Mouse (Mus musculus) hindbrain, embryonic 13.5 days (tissue): ENCODE data around the gene Gli1. TPM values are rescaled to one million over a fixed set of nuclear protein-coding genes. Genes with fewer than 3 reads are reported as not detected.
"Not testable (repeated sequence)": the region's sequence is repeated elsewhere in the genome, so short reads cannot be mapped to it uniquely, and the experiment has no call there.

Experiments
- ATAC-seq: fragments of 200-750 bp; cut with Nextera tagmentation; 2 replicates; pipeline ENCODE4 v1.8.0; 2017; ENCODE audit warnings: moderate TSS enrichment; ENCODE audit not compliant: low FRiP score
- H3K27ac ChIP-seq: fragments of 300-500 bp; sonication (generic); 2 replicates; pipeline ENCODE4 v1.5.1; 2015; ENCODE audit warnings: inconsistent platforms, mild to moderate bottlenecking, moderate library complexity
- H3K27me3 ChIP-seq: fragments of 300-500 bp; sonication (generic); 2 replicates; pipeline ENCODE4 v1.6.1; 2015; ENCODE audit warnings: mild to moderate bottlenecking, inconsistent platforms
- H3K36me3 ChIP-seq: fragments of 300-500 bp; sonication (generic); 2 replicates; pipeline ENCODE4 v1.6.1; 2015; ENCODE audit warnings: mild to moderate bottlenecking, inconsistent platforms
- H3K4me1 ChIP-seq: fragments of 300-500 bp; sonication (generic); replicated peaks from 2 replicates; pipeline ENCODE4 v1.6.1; 2015; ENCODE audit warnings: inconsistent platforms
- H3K4me2 ChIP-seq: fragments of 300-500 bp; sonication (generic); 2 replicates; pipeline ENCODE4 v1.6.1; 2015; ENCODE audit warnings: inconsistent platforms, mild to moderate bottlenecking, moderate library complexity
- H3K4me3 ChIP-seq: fragments of 300-500 bp; sonication (generic); 2 replicates; pipeline ENCODE4 v1.5.1; 2015; ENCODE audit warnings: mild to moderate bottlenecking, inconsistent platforms
- H3K9ac ChIP-seq: fragments of 300-500 bp; sonication (generic); 2 replicates; pipeline ENCODE4 v1.6.1; 2015; ENCODE audit warnings: mild to moderate bottlenecking, inconsistent platforms
- H3K9me3 ChIP-seq: fragments of 300-500 bp; sonication (generic); 2 replicates; pipeline ENCODE4 v1.6.1; 2016; ENCODE audit warnings: inconsistent platforms
- WGBS: fragments of 180-500 bp; shearing (Covaris S2); methylation state at CpG from one replicate; pipeline ENCODE4 v1.1.7; 2015; 5-methylcytosine and 5-hydroxymethylcytosine counted together
- polyA plus RNA-seq: library from polyadenylated mRNA; unstranded; fragments of >200 nt; fragmentation: Nextera tagmentation; extraction: Ambion mirVana; gene quantifications from 2 replicates; pipeline ENCODE4 v1.2.1, GENCODE M21; 2015

The Gli1 gene
- polyA plus RNA-seq, 1 experiment from 2014 or later, result 1.8 TPM

- Histone ChIP-seq H3K9me3 (no peaks in the 10 kb centered on the region), H3K4me3 (no peak overlapping the region), H3K36me3 (peaks cover 15% of the 10 kb centered on the region), H3K27me3 (0 out of 2 replicates have a peak, but pooled peaks cover under 1% of the 10 kb centered on the region), H3K4me2 (no peak overlapping the region), H3K9ac (no peak overlapping the region), H3K27ac (no peak overlapping the region), H3K4me1 (peaks cover 14% of the 10 kb centered on the region)
- ATAC-seq, result no peak
- WGBS, result 80% methylated on average over 4 of the region's 4 CpGs
These were observed 28.9 kb downstream of the Gli1 start for GRCm38 (mm10) chr10:127312858-127313257.

GRCm38 (mm10) chr10:127312356-127312676 lies 29.5 kb downstream of the Gli1 start:
- H3K9ac ChIP-seq, result peak overlapping the region; percentile 85
- H3K4me2 ChIP-seq, result peak overlapping the region; percentile 82
- peak; percentile 21 for ATAC-seq
- 1% methylated on average over 4 of the region's 4 CpGs for WGBS
- no peaks in the 10 kb centered on the region for H3K27me3 ChIP-seq
- peaks cover 14% of the 10 kb centered on the region for H3K4me1 ChIP-seq
- peak overlapping the region; percentile 81 for H3K27ac ChIP-seq
- peaks cover 21% of the 10 kb centered on the region for H3K36me3 ChIP-seq
- peak overlapping the region; percentile 70 for H3K4me3 ChIP-seq
- no peaks in the 10 kb centered on the region for H3K9me3 ChIP-seq

- Histone ChIP-seq H3K36me3 (peaks cover 27% of the 10 kb centered on the region), H3K4me2 (peak within 1 kb of the TSS; percentile 82), H3K27me3 (no peaks in the 10 kb centered on the region), H3K9ac (peak within 1 kb of the TSS; percentile 85), H3K4me1 (peaks cover 14% of the 10 kb centered on the region), H3K9me3 (no peaks in the 10 kb centered on the region), H3K27ac (peak within 1 kb of the TSS; percentile 85), H3K4me3 (peak within 1 kb of the TSS; percentile 70)
- WGBS, result under 1% methylated on average over 65 of the region's 65 CpGs
- peak; percentile 96 for ATAC-seq
These were observed 30.1 kb downstream of the Gli1 start, which contains the start of gene Mars for GRCm38 (mm10) chr10:127311476-127312355. TSS of gene Mars (minus strand) at chr10:127311786.

DNA sequence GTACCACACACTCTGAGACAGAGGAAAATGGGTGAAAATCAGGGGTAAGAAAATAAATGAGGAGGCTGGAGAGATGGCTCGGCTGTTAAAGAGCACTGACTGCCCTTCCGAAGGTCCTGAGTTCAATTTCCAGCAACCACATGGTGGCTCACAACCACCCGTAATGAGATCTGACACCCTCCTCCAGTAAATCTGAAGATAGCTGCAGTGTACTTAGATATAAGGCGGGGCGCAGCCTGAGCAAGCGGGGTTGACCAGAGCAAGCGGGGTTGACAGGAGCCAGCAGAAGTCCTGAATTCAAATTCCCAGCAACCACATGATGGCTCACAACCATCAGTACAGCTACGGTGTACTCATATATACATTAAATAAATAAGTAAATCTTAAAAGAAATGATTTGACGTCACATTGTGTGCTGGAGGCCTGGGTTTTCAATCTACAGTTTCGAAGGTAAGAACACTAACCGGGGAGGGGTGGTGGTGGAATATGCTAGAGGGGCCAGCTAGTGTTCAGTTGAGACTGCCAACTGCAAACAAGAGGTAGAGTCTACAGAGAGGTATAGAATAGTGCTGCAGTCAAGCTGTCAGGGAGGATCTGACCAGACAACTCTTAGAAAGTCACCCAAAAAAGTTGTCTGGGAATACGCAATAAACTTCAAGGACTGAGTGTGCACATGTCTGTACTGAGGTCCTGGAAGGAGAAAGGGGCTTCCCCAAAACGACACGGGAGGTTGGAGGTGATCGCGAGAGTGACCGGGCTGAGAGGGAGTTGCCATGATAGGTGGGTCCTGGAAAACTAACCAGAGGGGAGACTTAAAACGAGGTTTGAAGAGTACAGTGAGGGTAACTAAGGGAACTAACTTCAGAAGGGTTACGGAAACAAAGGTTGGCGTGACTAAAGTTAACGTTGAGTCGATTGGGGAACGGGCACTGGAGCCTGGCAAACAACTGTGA lies 31.0 kb downstream of the Gli1 start:
- Histone ChIP-seq H3K9ac (peak overlapping the region; percentile 85), H3K27ac (peak overlapping the region; percentile 85), H3K36me3 (peaks cover 36% of the 10 kb centered on the region), H3K4me2 (peak overlapping the region; percentile 82), H3K27me3 (no peaks in the 10 kb centered on the region), H3K9me3 (no peaks in the 10 kb centered on the region), H3K4me1 (peaks cover 14% of the 10 kb centered on the region), H3K4me3 (peak overlapping the region; percentile 70)
- 40% methylated on average over 23 of the region's 23 CpGs for WGBS
- ATAC-seq, result peak; percentile 38

- H3K4me3 ChIP-seq, H3K27me3 ChIP-seq, ATAC-seq, H3K9ac ChIP-seq, H3K27ac ChIP-seq, H3K9me3 ChIP-seq, H3K4me2 ChIP-seq: not testable (repeated sequence)
- WGBS, result 93% methylated on average over 3 of the region's 3 CpGs
- Histone ChIP-seq H3K36me3 (peaks cover 52% of the 10 kb centered on the region), H3K4me1 (peaks cover 14% of the 10 kb centered on the region)
These were observed 32.6 kb downstream of the Gli1 start for GRCm38 (mm10) chr10:127309167-127309566.

- Histone ChIP-seq H3K9me3 (no peaks in the 10 kb centered on the region), H3K4me1 (no peaks in the 10 kb centered on the region), H3K4me2 (no peak overlapping the region), H3K4me3 (no peak overlapping the region), H3K27me3 (no peaks in the 10 kb centered on the region), H3K9ac (no peak overlapping the region), H3K36me3 (peaks cover 93% of the 10 kb centered on the region), H3K27ac (no peak overlapping the region)
- ATAC-seq, result no peak
- 96% methylated on average over 11 of the region's 11 CpGs for WGBS
These were observed 38.6 kb downstream of the Gli1 start for GRCm38 (mm10) chr10:127303136-127303535.

DNA sequence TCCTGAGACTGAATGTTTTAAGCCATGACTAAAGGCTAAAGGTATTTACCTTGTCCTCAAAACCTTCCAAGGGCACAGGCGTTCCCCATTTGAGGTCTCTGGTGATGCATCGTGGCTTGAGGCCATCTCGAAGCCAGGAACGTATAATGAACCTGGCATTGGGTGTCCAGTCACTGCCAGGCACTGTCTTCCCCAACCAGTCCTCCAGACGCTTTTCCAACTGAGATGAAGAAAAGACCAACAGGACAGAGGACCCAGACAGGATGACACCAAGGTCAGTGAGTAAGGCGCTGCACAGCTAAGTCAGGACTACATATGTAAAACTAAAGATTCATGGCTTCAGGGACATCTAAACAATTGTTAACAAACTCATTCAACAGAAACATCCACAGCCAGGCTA lies 41.4 kb downstream of the Gli1 start:
- WGBS, result 90% methylated on average over 6 of the region's 6 CpGs
- Histone ChIP-seq H3K4me3 (no peak overlapping the region), H3K9me3 (no peaks in the 10 kb centered on the region), H3K4me1 (no peaks in the 10 kb centered on the region), H3K36me3 (peaks cover 93% of the 10 kb centered on the region), H3K9ac (no peak overlapping the region), H3K4me2 (no peak overlapping the region), H3K27ac (no peak overlapping the region), H3K27me3 (no peaks in the 10 kb centered on the region)
- no peak for ATAC-seq

- peaks cover 16% of the 10 kb centered on the region for H3K4me1 ChIP-seq
- no peak overlapping the region for H3K27ac ChIP-seq
- ATAC-seq, result no peak
- H3K4me3 ChIP-seq, result no peak overlapping the region
- no peaks in the 10 kb centered on the region for H3K27me3 ChIP-seq
- no peak overlapping the region for H3K9ac ChIP-seq
- H3K4me2 ChIP-seq, result no peak overlapping the region
- 93% methylated on average over 16 of the region's 16 CpGs for WGBS
- H3K9me3 ChIP-seq, result no peaks in the 10 kb centered on the region
- peaks cover 84% of the 10 kb centered on the region for H3K36me3 ChIP-seq
These were observed 44.5 kb downstream of the Gli1 start for GRCm38 (mm10) chr10:127297015-127297871.

DNA sequence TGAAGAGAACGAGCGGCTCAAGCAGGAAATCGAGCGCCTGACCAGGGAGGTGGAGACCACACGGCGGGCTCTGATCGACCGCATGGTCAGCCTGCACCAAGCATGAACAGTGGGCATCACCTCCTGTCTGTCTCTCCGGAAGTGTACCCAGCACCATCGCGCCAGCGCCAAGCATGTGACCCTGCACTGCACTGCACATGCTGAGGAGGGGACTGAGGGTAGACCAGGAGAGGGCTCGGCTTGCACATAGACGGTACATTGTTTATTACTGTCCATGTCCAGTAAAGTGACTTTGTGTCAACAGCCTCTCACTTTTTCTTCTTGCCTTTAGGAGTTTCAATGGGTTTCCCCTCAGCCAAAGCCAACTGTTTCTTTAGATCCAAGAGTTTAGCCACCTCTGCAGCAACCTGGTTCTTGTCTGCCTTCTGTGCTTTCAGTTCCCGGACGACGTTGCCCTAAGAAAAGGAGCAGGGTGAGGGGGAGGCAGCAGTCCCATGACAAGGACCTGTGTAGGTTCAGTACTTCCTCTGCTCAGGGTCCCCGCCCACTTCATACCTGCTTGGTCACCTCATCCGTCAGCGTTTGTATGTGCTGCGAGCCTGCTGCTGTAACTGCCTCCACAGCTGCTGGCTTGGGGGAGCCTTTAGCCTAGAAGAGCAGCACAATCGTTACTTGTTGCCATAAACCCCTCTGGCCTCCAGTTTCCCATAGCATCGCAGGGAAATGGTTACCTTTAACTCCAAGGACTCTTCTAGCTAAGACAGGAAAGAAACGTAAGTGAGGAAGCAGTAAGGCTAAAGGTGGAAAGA lies 45.6 kb downstream of the Gli1 start:
- Histone ChIP-seq H3K4me1 (peaks cover 26% of the 10 kb centered on the region), H3K9me3 (no peaks in the 10 kb centered on the region), H3K4me3 (no peak overlapping the region), H3K27ac (no peak overlapping the region), H3K27me3 (no peaks in the 10 kb centered on the region), H3K36me3 (peaks cover 74% of the 10 kb centered on the region), H3K4me2 (no peak overlapping the region), H3K9ac (no peak overlapping the region)
- ATAC-seq, result no peak
- WGBS, result 92% methylated on average over 24 of the region's 24 CpGs

- no peak overlapping the region for H3K4me3 ChIP-seq
- 94% methylated on average over 10 of the region's 10 CpGs for WGBS
- ATAC-seq, result no peak
- H3K4me2 ChIP-seq, result no peak overlapping the region
- peaks cover 29% of the 10 kb centered on the region for H3K4me1 ChIP-seq
- H3K27me3 ChIP-seq, result no peaks in the 10 kb centered on the region
- H3K36me3 ChIP-seq, result peaks cover 63% of the 10 kb centered on the region
- H3K9me3 ChIP-seq, result no peaks in the 10 kb centered on the region
- H3K9ac ChIP-seq, result no peak overlapping the region
- H3K27ac ChIP-seq, result no peak overlapping the region
These were observed 46.8 kb downstream of the Gli1 start for GRCm38 (mm10) chr10:127294895-127295510.
